Mouse (Mus musculus) layer of hippocampus, postnatal 36 days (tissue): ENCODE measurements around the gene Zyx. TPM values are rescaled to one million over a fixed set of nuclear protein-coding genes. Genes with fewer than 3 reads are reported as not detected.

ENCODE experiments used
- DNase-seq, 2 experiments: peaks; one replicate each; pipeline ENCODE4 v3.0.0; 2022
- total RNA-seq, 2 experiments: library from RNA; stranded (reverse); gene quantifications; 2 replicates each; pipeline ENCODE4 v1.2.3; 2021

Zyx gene
- total RNA-seq, 2 experiments from 2014 or later, result 42.8 to 45.0 TPM

- DNase-seq, result no peak
Measured at GRCm38 (mm10) chr6:42398998-42399397, 49.6 kb downstream of the Zyx start.

DNA sequence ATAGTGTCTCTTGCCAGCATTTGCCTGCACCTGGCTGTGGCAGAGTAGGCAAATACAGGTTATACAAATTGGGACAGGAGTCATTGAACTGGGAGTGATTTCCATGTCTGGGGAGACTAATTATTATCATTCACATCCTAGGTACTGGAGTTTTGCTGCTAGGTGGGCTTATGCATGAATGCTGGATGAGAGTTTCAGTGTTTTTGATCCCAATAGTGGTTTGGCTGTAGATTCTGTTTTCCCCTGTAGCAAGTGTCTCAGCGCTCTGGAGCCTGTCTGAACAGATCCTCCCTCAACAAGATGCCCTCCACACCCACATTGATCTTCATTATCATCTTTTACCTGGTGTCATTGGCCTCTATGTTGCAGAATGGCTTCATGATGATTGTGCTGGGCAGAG, 50.5 kb downstream of the Zyx start, which contains the start of gene Tas2r143:
Tas2r143 (plus strand) TSS at position 301 of the 400 bp plus-strand sequence.
- no peak for DNase-seq

DNA sequence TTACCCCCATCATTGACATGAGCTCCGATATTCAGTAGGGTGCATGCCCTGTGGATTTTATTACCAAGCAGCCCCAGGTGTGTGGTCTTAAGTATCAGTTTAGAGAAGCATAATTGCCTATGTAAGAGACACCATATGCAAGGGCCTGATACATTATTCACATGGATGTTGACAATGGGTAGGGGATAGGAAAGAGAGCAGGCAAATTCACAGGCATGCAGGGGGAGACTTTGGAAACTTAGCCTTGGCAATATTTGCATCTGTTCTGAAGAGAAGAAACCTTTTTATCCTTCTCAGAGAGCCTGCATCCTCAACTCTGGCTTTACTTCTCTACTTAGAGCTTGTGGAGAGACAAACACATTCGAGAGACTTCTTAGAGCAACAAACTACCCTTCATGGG, 55.7 kb downstream of the Zyx start, which contains the start of gene Tas2r135:
Tas2r135 (plus strand) TSS at position 301 of the 400 bp plus-strand sequence.
- no peak for DNase-seq

Other genes starting within 250 kb of the Zyx start
- gene Tas2r139, start 208.7 kb upstream of the Zyx start, total RNA-seq, result not detected
- not detected for gene Tas2r144, start 134.3 kb upstream of the Zyx start, total RNA-seq
- gene Gstk1, start 103.7 kb upstream of the Zyx start, total RNA-seq, result 1 to 10 TPM; 9.5 to 9.6 TPM
- not detected for gene Tmem139, start 87.7 kb upstream of the Zyx start, total RNA-seq
- 10 to 100 TPM; 20.6 to 23.7 TPM for gene Casp2, start 84.6 kb upstream of the Zyx start, total RNA-seq
- 1 to 10 TPM; 2.7 to 3.6 TPM for gene Clcn1, start 62.9 kb upstream of the Zyx start, total RNA-seq
- 10 to 100 TPM; 76.2 to 77.0 TPM for gene Fam131b, start 25.0 kb upstream of the Zyx start, total RNA-seq
- under 1 TPM in 1 of 2 experiments, not detected in 1; 0.15 TPM for gene Epha1, start 23.6 kb downstream of the Zyx start, total RNA-seq
- under 1 TPM in 1 of 2 experiments, not detected in 1; 0.40 TPM for gene Tas2r143, start 50.6 kb downstream of the Zyx start, total RNA-seq
- not detected for gene Tas2r135, start 55.8 kb downstream of the Zyx start, total RNA-seq
- not detected for gene Tas2r126, start 84.9 kb downstream of the Zyx start, total RNA-seq
- not detected for gene Olfr458, start 115.6 kb downstream of the Zyx start, total RNA-seq
- not detected for gene Olfr457, start 126.7 kb downstream of the Zyx start, total RNA-seq
- not detected for gene Olfr456, start 137.6 kb downstream of the Zyx start, total RNA-seq
- not detected for gene Olfr455, start 198.0 kb downstream of the Zyx start, total RNA-seq
- not detected for gene Tcaf3, start 248.1 kb downstream of the Zyx start, total RNA-seq